Mouse (Mus musculus) gastrocnemius, adult 8-10 months (tissue): Measurements from ENCODE around the gene Ccdc183. TPM values are rescaled to one million over a fixed set of nuclear protein-coding genes. Genes with fewer than 3 reads are reported as not detected.
A peak's percentile ranks its signal among the peaks of the same experiment; 100 is the strongest.

Experiments used
- DNase-seq, 2 experiments: peaks; one replicate each; pipeline ENCODE4 v3.0.0; 2022; ENCODE audit warnings: low spot score in 2 of 2
- total RNA-seq, 4 experiments: library from RNA; stranded (reverse); gene quantifications; 2 replicates each; pipeline ENCODE4 v1.2.4; 2022

The Ccdc183 gene
- total RNA-seq, 4 experiments from 2014 or later, result not detected

DNA sequence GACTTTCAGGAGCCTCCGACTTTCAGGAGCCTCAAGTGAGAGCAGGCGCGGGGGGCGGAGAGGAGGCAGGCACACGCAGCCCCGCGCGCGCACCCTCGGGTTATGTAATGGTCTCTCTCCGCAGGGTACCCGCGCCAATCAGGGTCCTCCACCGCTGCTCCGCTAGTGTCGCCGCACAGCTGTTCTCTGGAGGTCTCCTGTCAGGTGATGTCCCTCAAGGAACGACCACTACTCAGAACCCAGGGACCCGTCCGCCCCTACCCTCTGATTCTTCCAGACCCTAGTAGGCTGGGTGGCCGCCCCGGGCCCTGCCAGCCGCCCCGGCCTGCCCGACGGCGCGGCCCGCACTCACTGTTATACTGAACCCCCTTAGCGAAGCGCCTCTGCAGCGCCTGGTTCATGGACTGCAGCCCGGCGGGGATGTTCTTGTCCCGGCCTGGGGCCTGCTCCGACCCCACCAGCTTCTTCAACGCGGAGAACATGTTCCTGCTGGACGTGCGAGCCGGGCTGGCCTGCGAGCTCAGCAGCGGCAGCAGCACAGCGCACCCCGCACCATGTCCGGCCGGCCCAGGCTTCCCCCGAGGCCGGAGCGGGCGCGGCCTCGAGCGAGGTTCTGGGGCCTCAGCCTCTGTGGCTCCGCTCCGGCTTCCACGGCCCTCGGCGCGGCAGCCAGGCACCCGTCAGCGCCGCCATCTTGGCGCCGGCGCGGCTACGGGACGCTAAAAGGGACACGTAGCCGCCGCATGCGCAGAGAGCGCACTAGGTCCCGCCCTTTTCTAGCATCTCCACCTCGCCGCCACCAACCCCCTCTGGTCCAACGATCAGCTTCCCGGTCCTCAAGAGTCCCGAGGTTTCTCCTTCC lies 9.5 kb downstream of the Ccdc183 start, which contains the start of gene Rabl6:
Gene Rabl6, minus strand, starts transcription at position 761 of the 862 bp plus-strand sequence.
- DNase-seq, result peak; percentile 80 to 88

- no peak for DNase-seq
Measured at GRCm38 (mm10) chr2:25602526-25602925, 15.0 kb downstream of the Ccdc183 start.

DNA sequence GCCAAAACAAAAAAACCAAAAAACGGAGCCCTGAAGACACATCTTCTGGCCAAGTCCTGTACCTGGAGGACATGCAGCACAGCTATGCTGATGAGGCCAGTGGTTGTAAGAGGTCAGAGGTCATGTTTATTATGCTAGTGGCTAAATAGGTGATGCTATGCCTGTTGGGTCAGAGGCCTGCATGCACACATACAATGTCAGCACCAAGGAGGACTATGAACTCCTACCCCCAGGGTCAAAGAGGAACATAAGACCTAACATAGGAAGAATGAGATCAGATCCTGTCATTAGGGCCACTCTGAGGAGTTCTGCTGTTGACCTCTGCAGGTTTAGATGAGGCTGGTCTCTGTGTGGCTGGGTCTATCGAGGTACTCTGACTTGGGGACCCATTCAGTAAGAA lies 17.4 kb downstream of the Ccdc183 start:
- no peak for DNase-seq

GRCm38 (mm10) chr2:25598749-25599148 lies 18.7 kb downstream of the Ccdc183 start:
- DNase-seq, result no peak

- DNase-seq, result no peak
Measured at GRCm38 (mm10) chr2:25596765-25597510, 20.5 kb downstream of the Ccdc183 start.

GRCm38 (mm10) chr2:25591863-25592262 lies 25.6 kb downstream of the Ccdc183 start:
- DNase-seq, result no peak

- no peak for DNase-seq
Measured at GRCm38 (mm10) chr2:25588227-25588907, 29.1 kb downstream of the Ccdc183 start.

GRCm38 (mm10) chr2:25587290-25587689 lies 30.2 kb downstream of the Ccdc183 start:
- no peak for DNase-seq

DNA sequence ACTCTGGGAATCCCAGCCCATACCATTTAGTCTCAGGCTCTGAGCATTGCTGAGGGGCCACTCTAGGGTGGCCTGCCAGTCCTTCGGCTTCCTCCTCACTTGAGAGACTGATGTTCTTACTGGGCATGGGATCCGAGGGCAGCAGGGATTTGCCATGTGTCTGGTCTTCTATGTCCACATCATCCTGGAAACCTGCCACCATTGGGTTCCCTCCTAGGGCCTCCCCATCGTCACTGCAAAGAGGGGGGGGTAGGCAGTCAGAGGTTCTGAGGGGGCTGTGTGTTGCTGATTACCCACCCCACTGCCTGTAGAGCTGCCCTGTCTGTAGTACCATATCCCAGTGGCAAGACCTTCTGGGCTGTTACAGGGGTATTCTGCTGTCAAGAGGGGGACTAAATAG lies 31.9 kb downstream of the Ccdc183 start:
- DNase-seq, result no peak

- no peak for DNase-seq
Measured at GRCm38 (mm10) chr2:25584856-25585255, 32.6 kb downstream of the Ccdc183 start.

DNA sequence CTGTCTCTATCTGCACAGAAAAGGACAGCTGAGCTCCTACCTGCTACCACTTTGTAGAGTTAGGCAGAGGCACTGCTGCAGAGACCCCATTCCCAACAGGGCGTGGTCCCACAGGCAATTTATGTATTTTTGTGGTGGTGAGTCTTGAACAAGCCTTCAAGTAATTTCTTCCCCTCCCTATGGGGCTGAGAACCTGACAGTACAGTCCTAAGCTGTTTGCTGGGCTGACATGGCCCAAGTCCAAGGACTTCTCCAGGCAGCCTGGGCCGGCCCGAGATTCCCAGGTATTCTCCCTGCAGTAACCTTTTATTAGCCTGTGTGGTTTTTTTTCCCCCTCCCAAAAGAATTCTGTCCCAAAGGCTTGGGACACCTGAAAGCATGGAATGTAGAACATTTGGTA lies 33.3 kb downstream of the Ccdc183 start:
- no peak for DNase-seq

GRCm38 (mm10) chr2:25583571-25583970 lies 33.9 kb downstream of the Ccdc183 start:
- DNase-seq, result no peak

DNA sequence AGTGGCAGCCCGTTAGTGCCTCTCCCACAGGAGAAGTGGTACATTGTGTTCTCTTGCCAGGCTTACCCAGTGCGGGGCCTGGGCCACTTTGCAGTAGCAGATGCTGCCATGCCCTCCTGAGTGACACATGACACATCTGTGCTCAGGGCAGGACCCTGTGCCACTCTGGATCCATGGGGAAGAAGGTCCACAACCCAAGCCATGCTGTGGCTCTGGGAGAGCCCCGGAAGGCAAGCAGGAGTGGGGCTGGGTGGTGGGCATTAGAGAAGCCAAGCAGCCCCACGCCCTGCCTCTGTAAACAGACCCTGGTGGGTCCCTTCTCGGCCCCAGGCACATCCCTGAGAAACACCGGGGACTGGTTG lies 34.4 kb downstream of the Ccdc183 start:
- no peak for DNase-seq

- no peak for DNase-seq
Measured at GRCm38 (mm10) chr2:25582466-25583119, 34.9 kb downstream of the Ccdc183 start.

- DNase-seq, result no peak
Measured at GRCm38 (mm10) chr2:25581901-25582301, 35.6 kb downstream of the Ccdc183 start.

DNA sequence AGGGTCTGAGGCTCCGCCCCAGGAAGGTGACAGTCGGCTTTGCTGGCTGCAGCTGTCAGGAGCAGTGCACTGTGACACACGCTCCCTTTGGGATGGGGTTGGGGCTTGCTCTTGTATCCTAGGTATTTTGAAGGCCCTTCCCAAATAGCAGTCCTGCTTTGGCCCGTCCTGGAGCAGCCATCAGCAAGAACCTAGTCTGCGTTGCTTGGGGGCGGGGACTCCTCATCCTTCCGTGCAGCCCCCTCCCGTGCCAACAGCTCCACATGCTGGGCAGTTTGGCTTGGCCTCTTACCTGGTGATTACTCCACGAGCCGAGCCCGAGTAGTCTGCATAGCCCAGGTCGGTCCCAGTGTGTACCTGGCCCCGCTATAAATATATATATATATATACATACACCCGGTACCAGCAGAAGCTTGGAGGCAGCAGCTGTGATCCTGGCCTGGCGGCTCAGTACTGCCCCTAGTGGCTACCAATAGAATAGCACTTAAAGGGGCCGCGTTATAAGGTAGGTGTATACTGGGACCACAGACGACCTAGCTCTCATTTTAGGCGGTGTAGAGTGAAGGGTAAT lies 36.1 kb downstream of the Ccdc183 start, which contains the start of gene Ajm1:
Gene Ajm1, minus strand, starts transcription at position 464 of the 571 bp plus-strand sequence.
- no peak for DNase-seq

DNA sequence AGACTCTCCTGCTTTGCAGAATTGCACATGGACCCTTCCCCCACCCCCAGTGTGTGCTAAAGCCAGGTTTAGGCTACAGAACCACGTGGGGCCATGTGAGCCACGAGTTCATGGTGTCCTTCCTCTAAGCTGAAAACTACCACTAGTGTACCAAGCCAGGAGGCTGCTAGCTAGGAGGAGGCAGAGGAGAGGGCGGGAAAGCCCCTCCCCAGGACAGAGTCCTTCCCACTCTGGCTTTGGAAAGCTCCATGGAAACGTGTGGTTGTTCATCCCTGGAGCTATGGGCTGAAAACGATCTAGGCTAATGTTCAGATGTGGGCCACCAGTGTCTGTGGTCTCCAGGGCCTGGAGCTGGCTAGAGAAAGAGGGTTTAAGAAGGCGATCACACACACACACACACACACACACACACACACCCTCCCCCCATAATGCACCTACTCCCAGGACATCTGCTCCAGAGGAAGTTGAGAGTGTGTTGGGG lies 36.8 kb downstream of the Ccdc183 start:
- no peak for DNase-seq

DNA sequence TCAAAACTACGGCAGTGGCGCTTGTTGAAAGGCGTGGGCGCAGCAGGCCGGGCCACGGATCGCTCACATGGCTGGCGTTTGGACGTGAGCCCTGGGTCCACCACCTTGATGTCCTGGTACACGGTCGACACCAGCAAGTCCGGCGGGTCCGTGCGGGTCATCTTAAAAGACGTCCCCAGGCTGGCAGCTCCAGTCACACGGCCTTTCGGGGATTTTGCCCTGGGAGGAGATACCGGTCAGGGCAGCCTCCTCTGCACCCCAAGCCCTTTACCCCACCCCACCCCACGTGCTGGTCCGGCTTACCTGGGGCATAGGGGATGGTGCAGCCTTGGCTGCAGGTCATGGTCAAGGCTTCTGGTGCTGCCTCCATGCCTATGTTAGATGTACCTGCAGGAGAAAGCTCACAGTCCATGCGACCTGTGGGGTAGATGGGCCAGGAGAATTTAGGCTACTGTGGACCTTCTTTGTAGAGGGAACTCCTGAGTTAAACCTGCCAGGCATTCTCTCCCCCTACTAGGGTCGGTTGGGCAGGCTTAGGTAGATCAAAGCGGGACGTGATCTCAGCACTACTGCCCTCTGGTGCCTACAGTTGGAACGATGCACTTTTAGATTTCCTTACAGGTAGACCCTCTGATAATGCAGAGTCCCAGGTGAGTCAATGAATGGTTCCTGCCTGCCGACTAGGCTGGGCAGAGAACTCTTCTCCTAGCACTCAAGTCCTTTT lies 37.6 kb downstream of the Ccdc183 start:
- DNase-seq, result no peak

DNA sequence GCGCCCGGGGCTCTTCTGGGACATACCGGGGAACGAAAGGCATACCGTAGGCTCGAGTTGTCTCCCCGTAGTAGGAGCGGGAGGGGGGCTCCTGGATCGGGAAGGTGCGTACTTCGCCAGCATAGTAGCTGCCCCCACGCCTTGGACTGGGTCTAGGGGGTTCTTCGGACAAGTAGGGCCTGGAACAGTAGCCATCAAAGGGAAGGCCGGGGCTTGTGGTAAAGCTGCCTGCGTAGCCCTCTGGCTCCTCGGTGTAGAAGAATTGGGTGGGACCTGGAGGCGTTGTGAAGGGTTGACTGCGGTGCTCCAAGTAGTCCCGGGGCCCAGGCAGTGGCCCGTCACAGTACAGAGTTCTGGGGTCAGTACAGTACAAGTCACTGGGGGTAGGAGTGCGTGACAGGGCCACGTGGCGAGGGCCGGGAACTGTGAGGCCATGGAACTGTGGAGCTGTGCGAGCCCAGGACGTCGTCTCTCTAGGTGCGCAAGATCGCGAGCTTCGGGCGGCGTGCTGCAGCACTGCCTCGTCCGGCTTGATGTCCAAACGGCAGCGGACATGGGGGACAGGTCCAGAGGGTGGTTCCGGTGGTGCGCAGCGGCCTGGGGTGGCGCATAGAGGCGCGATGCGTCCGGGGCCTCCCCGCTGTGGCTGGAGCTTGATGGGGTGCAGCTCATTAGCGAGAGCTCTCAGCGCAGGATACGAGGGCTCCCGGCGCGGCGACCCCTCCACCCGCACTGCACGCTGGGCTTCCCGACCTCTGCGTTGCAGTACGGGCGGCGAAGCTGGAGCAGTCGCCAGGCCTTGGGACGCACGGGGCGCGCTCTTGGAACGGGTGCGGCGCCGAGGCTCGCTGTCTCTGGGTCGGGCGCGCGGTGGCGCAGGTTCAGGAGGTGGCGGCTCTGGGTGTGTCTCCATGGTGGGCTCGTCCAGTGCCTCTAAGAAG lies 38.4 kb downstream of the Ccdc183 start:
- DNase-seq, result no peak
